In the genomic region with DNA sequence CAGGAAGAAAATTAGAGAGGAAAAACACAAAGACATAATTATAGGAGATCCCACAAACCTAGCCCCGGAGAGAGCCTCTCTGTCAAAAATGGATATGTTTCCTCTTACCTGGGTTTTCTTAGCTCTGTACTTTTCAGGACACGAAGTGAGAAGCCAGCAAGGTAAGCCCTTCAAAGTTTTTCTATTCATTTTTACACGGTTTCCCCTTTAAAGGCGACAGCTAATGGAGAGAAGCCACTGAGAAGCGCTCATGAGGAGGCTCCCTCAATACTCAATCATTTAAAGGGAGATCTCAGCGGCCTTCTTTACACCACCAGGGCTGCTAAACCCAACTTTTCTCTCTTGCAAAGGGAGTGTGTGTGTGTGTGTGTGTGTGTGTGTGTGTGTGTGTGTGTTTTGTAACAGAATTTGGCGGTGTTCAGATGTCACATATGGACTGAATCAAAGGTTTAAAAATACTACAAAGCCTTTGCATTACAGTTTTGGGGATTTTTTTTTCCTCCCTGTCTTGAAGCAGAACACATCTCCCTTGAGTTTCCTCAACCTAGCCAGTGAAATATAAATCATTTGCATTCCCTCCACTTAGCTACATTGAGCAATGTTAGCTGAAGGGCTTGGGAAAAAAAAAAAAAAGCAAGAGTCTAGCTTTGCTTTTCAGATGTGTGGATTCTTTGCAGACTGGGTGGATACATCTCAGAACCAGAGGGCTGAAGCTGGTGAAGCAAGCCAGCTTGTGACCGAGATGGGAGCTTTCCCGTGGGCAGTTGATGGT, we compare ENCODE assay signal across 8 mouse cellular contexts. TPM values are rescaled to one million over a fixed set of nuclear protein-coding genes. Genes with fewer than 3 reads are reported as not detected.
DNase-seq lines count a peak whose midpoint lies in the region; ATAC-seq and TF ChIP-seq lines count a peak whose summit lies in the region.

No protein-coding gene starts in this region.

- no peak overlapping the region for H3K27ac ChIP-seq in heart, embryonic 11.5 days (ENCODE audit: low read depth, low read length)
- peak overlapping the region; percentile 81 for H3K27ac ChIP-seq in forebrain, embryonic 13.5 days
- H3K27ac ChIP-seq in liver, embryonic 14.5 days, result no peak overlapping the region

- peaks cover 12% of the 10 kb centered on the region for H3K27me3 ChIP-seq in heart, embryonic 11.5 days (ENCODE audit: control insufficient read depth, insufficient read depth, low read length)
- H3K27me3 ChIP-seq in C2C12 (ENCODE audit: control insufficient read depth, insufficient read depth, insufficient read length), result no peaks in the 10 kb centered on the region
- H3K27me3 ChIP-seq in forebrain, embryonic 13.5 days, result peaks cover 66% of the 10 kb centered on the region
- peaks cover 70% of the 10 kb centered on the region for H3K27me3 ChIP-seq in liver, embryonic 14.5 days (ENCODE audit: control insufficient read depth, insufficient read depth, low read length)

- H3K79me3 ChIP-seq in C2C12 (ENCODE audit: low read depth), result peaks cover 55% of the 10 kb centered on the region

- H3K4me3 ChIP-seq in heart, embryonic 11.5 days (ENCODE audit: low read depth, low read length), result peak overlapping the region; percentile 73
- peak overlapping the region; percentile 47 for H3K4me3 ChIP-seq in C2C12 (ENCODE audit: insufficient read depth, poor library complexity, severe bottlenecking)
- peak overlapping the region; percentile 69 for H3K4me3 ChIP-seq in forebrain, embryonic 13.5 days
- peak overlapping the region in 1 of 2 experiments; percentile 3; a peak in 2 of 4 replicates for H3K4me3 ChIP-seq in liver, embryonic 14.5 days (ENCODE audit: insufficient read depth in 1 of 2, low read depth in 2 of 2, low read length in 2 of 2)

- 5% methylated on average over 9 of the region's 9 CpGs for WGBS in heart, embryonic 11.5 days (ENCODE audit: insufficient replicate concordance)
- 6% methylated on average over 9 of the region's 9 CpGs for WGBS in forebrain, embryonic 13.5 days
- 3% methylated on average over 9 of the region's 9 CpGs for WGBS in liver, embryonic 14.5 days (ENCODE audit: insufficient replicate concordance)

- peak overlapping the region; percentile 98 for H3K4me2 ChIP-seq in heart, embryonic 11.5 days
- peak overlapping the region; percentile 90 for H3K4me2 ChIP-seq in forebrain, embryonic 13.5 days
- 0 out of 2 replicates have a peak overlapping the region, but pooled peaks have one; percentile 62 for H3K4me2 ChIP-seq in liver, embryonic 14.5 days (ENCODE audit: low read depth)

- peaks cover 16% of the 10 kb centered on the region for H3K4me1 ChIP-seq in heart, embryonic 11.5 days (ENCODE audit: control insufficient read depth, insufficient read depth, low read length)
- H3K4me1 ChIP-seq in forebrain, embryonic 13.5 days, result peaks cover 50% of the 10 kb centered on the region
- H3K4me1 ChIP-seq in liver, embryonic 14.5 days (replicated peaks; ENCODE audit: control insufficient read depth in 2 of 2, insufficient read depth in 2 of 2, low read length in 1 of 2), result no peaks in the 10 kb centered on the region

- TF ChIP-seq CTCF in C2C12 (IDR thresholded peaks at IDR 0.05; ENCODE audit: control insufficient read depth, insufficient read depth, insufficient read length), result no peak
- TF ChIP-seq CTCF in liver, embryonic 14.5 days (IDR thresholded peaks at IDR 0.05; ENCODE audit: low read depth), result no peak

- ATAC-seq in heart, embryonic 11.5 days (replicated peaks; ENCODE audit: insufficient number of reproducible peaks, low FRiP score, low TSS enrichment), result no peak
- no peak for ATAC-seq in forebrain, embryonic 13.5 days
- no peak for ATAC-seq in liver, embryonic 14.5 days (ENCODE audit: insufficient read depth)
- ATAC-seq in activated CD4-positive, CD25-positive, alpha-beta regulatory T cell, adult 4 months, result no peak

- peak overlapping the region; percentile 46 for H3ac ChIP-seq in C2C12 (ENCODE audit: control insufficient read depth, insufficient read length, low read depth)

- no peak for TF ChIP-seq EP300 in liver, embryonic 14.5 days (IDR thresholded peaks at IDR 0.05; ENCODE audit: low read depth)

- H3K36me3 ChIP-seq in heart, embryonic 11.5 days (ENCODE audit: control insufficient read depth, insufficient read depth, low read length), result no peaks in the 10 kb centered on the region
- H3K36me3 ChIP-seq in C2C12 (ENCODE audit: control insufficient read depth, insufficient read depth), result no peaks in the 10 kb centered on the region
- H3K36me3 ChIP-seq in forebrain, embryonic 13.5 days (ENCODE audit: poor library complexity, severe bottlenecking), result no peaks in the 10 kb centered on the region
- no peaks in the 10 kb centered on the region for H3K36me3 ChIP-seq in liver, embryonic 14.5 days (replicated peaks; ENCODE audit: control insufficient read depth, insufficient read depth, low read depth)

- peaks cover 61% of the 10 kb centered on the region for H3K79me2 ChIP-seq in C2C12 (ENCODE audit: control insufficient read depth, insufficient read depth)

- H3K9ac ChIP-seq in heart, embryonic 11.5 days (ENCODE audit: low read depth, low read length), result peak overlapping the region; percentile 74; the same call in 1 of the 2 replicates
- peak overlapping the region; percentile 85 for H3K9ac ChIP-seq in forebrain, embryonic 13.5 days
- H3K9ac ChIP-seq in liver, embryonic 14.5 days (replicated peaks), result no peak overlapping the region

- intact Hi-C loops in gastrocnemius, postnatal 36 days (cut with DNase I), result loop anchor here (5.0 to 10.0 kb wide), 2 partner anchors 780 to 1327 kb away; no protein-coding TSS in a partner anchor

- no peaks in the 10 kb centered on the region for H3K9me3 ChIP-seq in heart, embryonic 11.5 days (replicated peaks; ENCODE audit: control insufficient read depth, low read length)
- H3K9me3 ChIP-seq in forebrain, embryonic 13.5 days (replicated peaks), result no peaks in the 10 kb centered on the region
- H3K9me3 ChIP-seq in liver, embryonic 14.5 days (ENCODE audit: control insufficient read depth, low read length), result no peaks in the 10 kb centered on the region

- no peak for DNase-seq in heart, adult 8-10 months (ENCODE audit: low spot score)
- no peak for DNase-seq in liver, embryonic 14.5 days (ENCODE audit: low read depth in 3 of 3, low spot score in 3 of 3)
- DNase-seq in gastrocnemius, postnatal 36 days, result no peak
- DNase-seq in layer of hippocampus, adult 11-12 months (ENCODE audit: low spot score), result no peak

TF ChIP-seq in C2C12, 6 proteins besides CTCF, POLR2A, EP300 and RAD21:
- TF ChIP-seq MAX (IDR thresholded peaks at IDR 0.05) (no peak), USF1 (IDR thresholded peaks at IDR 0.05; ENCODE audit: low read depth) (no peak), FOSL1 (IDR thresholded peaks at IDR 0.05; ENCODE audit: insufficient read depth, low read length, poor library complexity, severe bottlenecking) (no peak), MYOD1 (IDR thresholded peaks at IDR 0.05; ENCODE audit: control insufficient read depth, insufficient read length, low read depth) (no peak), CEBPB (IDR thresholded peaks at IDR 0.05; ENCODE audit: low read depth) (no peak), MYOG (IDR thresholded peaks at IDR 0.05; ENCODE audit: control insufficient read depth, extremely low read depth, insufficient read length) (no peak)

RNA-seq across cellular contexts. Expression of a gene that starts 1.2 kb away (rescaled TPM):
- polyA plus RNA-seq in heart, embryonic 11.5 days (2014; fragmentation: Nextera tagmentation; extraction: Ambion mirVana), result 5.5 and 5.8 TPM in 2 replicates
- total RNA-seq in heart, adult 8-10 months (2022), result 10 to 100 TPM; 13.2 to 30.0 (median 26.7) TPM
- polyA plus RNA-seq in C2C12 (2012; fragmentation: generic; extraction: Trizol), result 16.8 TPM
- 19.5 and 28.3 TPM in 2 replicates for polyA plus RNA-seq in forebrain, embryonic 13.5 days (2015; fragmentation: Nextera tagmentation; extraction: Ambion mirVana)
- polyA plus RNA-seq in liver, embryonic 14.5 days (2012; rRNA removed), result 0.76 and 0.77 TPM in 2 replicates
- polyA plus RNA-seq in liver, embryonic 14.5 days (2014; fragmentation: Nextera tagmentation; extraction: Ambion mirVana), result 0.32 and 0.91 TPM in 2 replicates
- polyA plus RNA-seq in activated CD4-positive, CD25-positive, alpha-beta regulatory T cell, adult 4 months (2017; shearing (Covaris generic)), result under 1 TPM in 1 of 2 experiments, not detected in 1; 0.19 TPM
- 1 to 10 TPM; 3.8 to 4.2 TPM for total RNA-seq in gastrocnemius, postnatal 36 days (2021)
